Mouse (Mus musculus): Measurements from ENCODE around the gene Cnksr1.

- TF ChIP-seq POLR2AphosphoS2 (IDR thresholded peaks at IDR 0.05; ENCODE audit: insufficient read length, low read depth) (no peak), MYOG (IDR thresholded peaks at IDR 0.05; ENCODE audit: control insufficient read depth in 1 of 3, insufficient read depth in 1 of 3, insufficient read length in 2 of 3, low read depth in 2 of 3) (no peak), MYOD1 (IDR thresholded peaks at IDR 0.05; ENCODE audit: control insufficient read depth in 1 of 3, insufficient read length in 2 of 3, low read depth in 2 of 3) (peak in 2 of 3 experiments; percentile 59 to 77), E2F4 (IDR thresholded peaks at IDR 0.05; ENCODE audit: insufficient read depth) (no peak), MAX (IDR thresholded peaks at IDR 0.05; ENCODE audit: low read depth) (no peak), POLR2A (IDR thresholded peaks at IDR 0.05; ENCODE audit: insufficient read length, low read depth) (no peak), CEBPB (IDR thresholded peaks at IDR 0.05; ENCODE audit: insufficient read depth, poor library complexity, severe bottlenecking) (no peak), TCF12 (IDR thresholded peaks at IDR 0.05; ENCODE audit: insufficient read depth, poor library complexity, severe bottlenecking) (no peak)
Measured at GRCm38 (mm10) chr4:134243516-134244250, 5.5 kb upstream of the Cnksr1 start, which contains the start of gene E130218I03Rik.
